Mouse (Mus musculus) forebrain, embryonic 10.5 days (tissue): ENCODE results near the gene Usp24. TPM values are rescaled to one million over a fixed set of nuclear protein-coding genes. Genes with fewer than 3 reads are reported as not detected.

ENCODE experiments used
- DNase-seq: peaks from one replicate; pipeline ENCODE4 v3.0.0-alpha.2; 2017; ENCODE audit warnings: low spot score; ENCODE audit errors: extremely low spot score
- H3K27ac ChIP-seq: fragments of 300-500 bp; sonication (generic); 2 replicates; pipeline ENCODE4 v1.5.1; 2016; ENCODE audit warnings: mild to moderate bottlenecking
- H3K27me3 ChIP-seq: fragments of 300-500 bp; sonication (generic); 2 replicates; pipeline ENCODE4 v1.6.1; 2016; ENCODE audit warnings: mild to moderate bottlenecking; ENCODE audit not compliant: poor library complexity, severe bottlenecking
- H3K36me3 ChIP-seq: fragments of 300-500 bp; sonication (generic); replicated peaks from 2 replicates; pipeline ENCODE4 v1.6.1; 2016; ENCODE audit warnings: mild to moderate bottlenecking, moderate library complexity
- H3K4me1 ChIP-seq: fragments of 300-500 bp; sonication (generic); 2 replicates; pipeline ENCODE4 v1.6.1; 2016
- H3K4me3 ChIP-seq: fragments of 300-500 bp; sonication (generic); 2 replicates; pipeline ENCODE4 v1.5.1; 2016; ENCODE audit warnings: mild to moderate bottlenecking, moderate library complexity
- H3K9me3 ChIP-seq: fragments of 300-500 bp; sonication (generic); 2 replicates; pipeline ENCODE4 v1.6.1; 2016; ENCODE audit warnings: mild to moderate bottlenecking, moderate library complexity
- WGBS: fragments of 180-500 bp; shearing (Covaris S2); methylation state at CpG from one replicate; pipeline ENCODE4 v1.1.7; 2016; 5-methylcytosine and 5-hydroxymethylcytosine counted together
- polyA plus RNA-seq: library from polyadenylated mRNA; unstranded; fragments of >200 nt; fragmentation: Nextera tagmentation; extraction: Ambion mirVana; gene quantifications from 2 replicates; pipeline ENCODE4 v1.2.1, GENCODE M21; 2016

The Usp24 gene
- polyA plus RNA-seq: 7.6 and 8.6 TPM in 2 replicates

DNA sequence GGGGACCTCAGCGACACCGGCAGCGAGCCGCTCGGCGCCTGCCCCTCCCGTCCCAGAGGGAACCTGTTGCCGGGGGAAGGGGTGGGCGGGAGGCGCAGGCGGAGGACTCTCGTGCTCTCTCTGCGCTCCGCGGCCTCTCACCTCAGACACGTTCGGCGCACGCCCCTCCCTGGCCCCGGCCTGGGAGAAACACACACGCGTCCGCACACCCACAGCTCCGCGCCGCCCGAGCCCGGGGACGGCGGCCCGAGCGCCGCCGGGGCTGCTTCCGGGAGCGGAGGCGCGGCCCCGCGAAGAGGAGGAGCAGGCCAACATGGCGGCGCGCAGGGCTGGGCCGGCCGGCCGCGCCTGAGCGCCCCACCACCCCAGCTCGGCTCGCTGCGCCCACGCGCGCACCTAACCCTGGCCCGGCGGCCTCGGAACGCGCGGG, at the start of gene Usp24:
Usp24 (plus strand) TSS at position 293 of the 430 bp plus-strand sequence.
- peak within 1 kb of the TSS; percentile 96 for H3K4me3 ChIP-seq
- WGBS: 1% methylated on average over 53 of the region's 60 CpGs
- peaks cover 51% of the 10 kb centered on the region for H3K4me1 ChIP-seq
- H3K27ac ChIP-seq: peak within 1 kb of the TSS; percentile 99
- peak; percentile 74 for DNase-seq
- no peaks in the 10 kb centered on the region for H3K9me3 ChIP-seq
- H3K36me3 ChIP-seq: peaks cover 6% of the 10 kb centered on the region
- H3K27me3 ChIP-seq: no peaks in the 10 kb centered on the region

DNA sequence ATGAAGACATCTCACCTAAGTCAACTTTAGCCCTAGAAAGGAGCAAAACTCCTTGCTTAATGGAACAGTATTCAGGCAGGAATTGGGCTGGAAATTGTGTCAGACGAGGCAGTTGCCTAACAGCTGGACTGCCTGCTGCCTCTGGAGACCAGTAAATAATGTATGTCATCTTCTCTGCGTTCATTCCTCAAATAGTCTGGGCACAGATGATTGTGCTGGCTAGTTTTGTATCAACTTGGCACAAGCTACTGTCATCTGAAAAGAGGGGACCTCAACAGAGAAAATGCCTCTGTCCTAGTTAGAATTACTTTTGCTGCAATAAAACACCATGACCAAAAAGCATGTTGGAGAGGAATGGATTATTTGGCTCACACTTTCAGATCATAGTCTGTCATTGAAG, 39.1 kb upstream of the Usp24 start:
- Histone ChIP-seq H3K27me3 (no peaks in the 10 kb centered on the region), H3K9me3 (no peaks in the 10 kb centered on the region; the same call in 1 of the 2 replicates), H3K27ac (no peak overlapping the region), H3K36me3 (no peaks in the 10 kb centered on the region), H3K4me3 (no peak overlapping the region), H3K4me1 (no peaks in the 10 kb centered on the region)
- DNase-seq: no peak
- 84% methylated on average over 2 of the region's 2 CpGs for WGBS

DNA sequence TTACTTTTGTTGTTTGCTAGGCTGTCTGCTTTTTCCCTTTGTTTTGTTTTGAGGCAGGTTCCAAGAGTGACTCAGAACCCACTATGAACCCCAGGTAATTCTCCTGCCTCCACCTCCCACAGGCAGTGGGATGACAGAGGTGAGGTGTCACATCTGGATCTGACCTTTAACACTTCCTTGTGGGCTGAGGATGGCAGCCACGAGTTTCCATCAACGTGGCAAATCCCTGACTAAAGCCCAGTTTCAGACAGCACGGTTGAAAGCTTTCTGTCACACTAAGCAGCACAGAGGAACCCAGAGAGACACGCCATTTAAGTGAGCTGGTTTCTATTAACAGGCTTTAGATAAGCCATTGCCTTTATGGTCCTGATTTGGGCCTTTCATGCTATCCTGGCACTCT, 36.8 kb upstream of the Usp24 start:
- Histone ChIP-seq H3K9me3 (no peaks in the 10 kb centered on the region), H3K27ac (no peak overlapping the region), H3K4me1 (no peaks in the 10 kb centered on the region), H3K36me3 (no peaks in the 10 kb centered on the region), H3K4me3 (no peak overlapping the region), H3K27me3 (no peaks in the 10 kb centered on the region)
- DNase-seq: no peak
- 52% methylated on average over 4 of the region's 4 CpGs for WGBS

DNA sequence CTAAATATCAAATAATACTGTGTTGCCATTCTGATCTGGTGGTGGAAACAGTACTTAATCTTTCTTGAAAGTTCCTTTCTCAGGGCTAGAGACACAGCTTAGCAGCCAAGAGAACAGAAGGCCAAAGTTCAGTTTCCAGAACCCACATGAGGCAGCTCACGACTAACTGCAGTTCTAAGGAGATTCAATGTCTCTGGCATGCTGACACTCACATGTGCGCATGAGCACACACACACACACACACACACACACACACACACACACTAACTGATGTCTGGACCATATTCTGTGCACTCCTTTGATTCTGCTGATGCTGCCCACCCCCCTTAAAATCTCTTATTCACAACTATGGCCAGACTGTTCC, 34.9 kb upstream of the Usp24 start:
- H3K4me1 ChIP-seq: no peaks in the 10 kb centered on the region
- no peaks in the 10 kb centered on the region for H3K36me3 ChIP-seq
- no peak overlapping the region for H3K27ac ChIP-seq
- H3K4me3 ChIP-seq: no peak overlapping the region
- no peaks in the 10 kb centered on the region for H3K9me3 ChIP-seq
- 83% methylated on average over 2 of the region's 2 CpGs for WGBS
- DNase-seq: no peak
- no peaks in the 10 kb centered on the region for H3K27me3 ChIP-seq

DNA sequence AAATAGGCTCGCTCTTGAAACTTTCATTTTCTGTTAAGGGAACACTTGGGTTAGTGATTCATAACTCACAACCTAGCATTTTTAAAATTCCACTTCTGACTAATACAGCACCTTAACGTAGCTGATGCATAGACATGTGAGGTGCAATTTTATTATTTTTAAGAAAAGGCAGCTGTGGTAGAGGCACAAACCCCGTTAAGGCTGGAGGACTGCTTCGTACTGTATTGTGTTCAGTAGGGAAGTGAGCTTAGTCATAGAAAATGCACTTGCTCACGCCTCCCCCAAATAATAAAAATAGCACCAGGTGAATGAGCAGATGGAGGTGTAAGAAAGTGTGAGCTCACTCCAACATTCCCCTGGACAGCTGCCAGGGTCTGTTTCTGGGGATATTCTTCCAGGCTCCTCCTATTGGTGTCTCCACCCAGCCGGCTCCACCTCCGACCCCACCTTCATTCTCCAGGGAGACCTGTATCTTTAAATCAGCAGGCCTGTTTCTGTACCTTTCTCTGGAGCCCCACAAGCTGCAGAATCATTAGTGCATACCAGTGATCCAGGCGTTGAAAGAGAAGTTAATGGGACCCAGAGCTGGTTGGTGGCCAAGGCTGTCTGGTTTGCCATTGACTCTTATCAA, 34.4 kb upstream of the Usp24 start:
- Histone ChIP-seq H3K4me3 (no peak overlapping the region), H3K27ac (no peak overlapping the region), H3K36me3 (no peaks in the 10 kb centered on the region), H3K27me3 (no peaks in the 10 kb centered on the region), H3K4me1 (no peaks in the 10 kb centered on the region), H3K9me3 (no peaks in the 10 kb centered on the region)
- DNase-seq: no peak
- WGBS: 80% methylated on average over 8 of the region's 8 CpGs

DNA sequence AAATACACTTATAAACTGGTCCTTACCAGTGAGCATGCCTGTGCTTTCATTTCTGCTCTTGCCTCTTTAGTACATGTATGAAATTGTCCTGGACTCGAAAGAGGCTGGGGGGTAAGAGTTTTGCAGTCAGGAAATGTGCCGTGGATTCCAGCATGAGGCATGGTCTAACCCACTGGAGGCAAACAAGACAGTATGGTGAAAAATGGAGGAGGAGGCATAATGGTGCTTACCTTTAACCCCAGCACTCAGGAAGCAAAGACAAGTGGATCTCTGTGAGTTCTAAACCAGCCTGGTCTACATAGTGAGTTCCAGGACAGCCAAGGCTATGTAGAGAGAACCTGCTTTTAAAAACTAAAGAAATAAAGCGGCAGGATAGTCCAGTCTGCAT, 33.9 kb upstream of the Usp24 start:
- Histone ChIP-seq H3K27ac (no peak overlapping the region), H3K36me3 (no peaks in the 10 kb centered on the region), H3K4me1 (no peaks in the 10 kb centered on the region), H3K4me3 (no peak overlapping the region), H3K27me3 (no peaks in the 10 kb centered on the region), H3K9me3 (no peaks in the 10 kb centered on the region)
- WGBS: 86% methylated on average over 3 of the region's 3 CpGs
- no peak for DNase-seq

DNA sequence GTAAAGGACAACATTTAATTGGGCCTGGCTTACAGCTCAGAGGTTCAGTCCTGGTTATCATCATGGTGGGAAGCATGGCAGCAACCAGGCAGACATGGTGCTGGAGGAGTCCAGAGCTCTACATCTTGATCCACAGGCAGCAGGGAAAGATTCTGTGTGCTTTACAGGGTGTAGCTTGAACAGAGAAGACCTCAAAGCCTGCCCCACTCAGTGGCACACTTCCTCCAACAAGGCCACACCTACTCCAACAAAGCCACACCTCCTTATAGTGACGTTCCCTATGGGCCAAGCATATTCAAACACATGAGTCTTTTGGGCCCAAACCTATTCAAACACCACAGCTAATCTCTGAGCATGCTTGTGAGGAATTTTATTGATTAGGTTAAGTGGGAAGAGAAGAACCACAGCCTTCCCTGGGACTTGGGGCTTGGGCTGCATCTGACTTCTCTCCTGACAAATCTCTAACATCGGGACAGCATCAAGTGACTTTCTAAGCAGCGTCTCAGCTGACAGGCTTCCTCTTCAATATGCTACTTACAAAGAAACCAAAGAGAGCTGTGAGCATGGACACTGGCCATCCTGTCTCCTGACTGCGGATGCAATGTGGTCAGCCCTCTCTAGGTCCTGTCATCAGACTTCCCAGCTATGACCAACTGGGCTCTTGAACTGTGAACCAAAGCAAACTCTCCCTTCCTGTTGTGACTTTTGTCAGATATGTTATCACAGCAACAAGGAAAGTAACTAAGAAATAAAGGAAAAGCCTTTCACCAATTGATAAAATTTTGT, 28.9 kb upstream of the Usp24 start:
- no peak overlapping the region for H3K4me3 ChIP-seq
- WGBS: 79% methylated on average over 4 of the region's 4 CpGs
- H3K27ac ChIP-seq: no peak overlapping the region
- H3K9me3 ChIP-seq: no peaks in the 10 kb centered on the region
- H3K27me3 ChIP-seq: no peaks in the 10 kb centered on the region
- H3K4me1 ChIP-seq: no peaks in the 10 kb centered on the region
- H3K36me3 ChIP-seq: no peaks in the 10 kb centered on the region
- DNase-seq: no peak

DNA sequence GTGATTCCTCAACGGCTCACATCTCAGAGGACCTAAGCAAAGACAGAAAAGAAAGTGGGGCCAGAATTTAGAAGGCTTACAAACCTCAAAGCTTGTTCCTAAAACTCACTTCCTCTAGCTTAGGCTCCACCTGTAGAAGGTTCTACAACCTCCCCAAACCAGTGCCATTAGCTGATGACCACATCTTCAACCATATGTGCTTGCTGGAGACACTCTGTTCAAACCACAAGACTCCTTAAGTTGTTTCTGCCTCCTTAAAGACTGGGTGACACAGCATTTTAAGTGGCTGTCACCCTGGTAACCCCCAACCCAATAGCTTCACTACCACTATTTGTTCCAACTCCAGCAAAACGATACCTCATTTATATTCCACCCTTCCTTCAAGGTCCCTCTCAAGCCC, 25.8 kb upstream of the Usp24 start:
- Histone ChIP-seq H3K27me3 (no peaks in the 10 kb centered on the region), H3K27ac (no peak overlapping the region), H3K36me3 (no peaks in the 10 kb centered on the region), H3K4me1 (no peaks in the 10 kb centered on the region), H3K9me3 (no peaks in the 10 kb centered on the region), H3K4me3 (no peak overlapping the region)
- WGBS: 89% methylated on average over 2 of the region's 2 CpGs
- DNase-seq: no peak

DNA sequence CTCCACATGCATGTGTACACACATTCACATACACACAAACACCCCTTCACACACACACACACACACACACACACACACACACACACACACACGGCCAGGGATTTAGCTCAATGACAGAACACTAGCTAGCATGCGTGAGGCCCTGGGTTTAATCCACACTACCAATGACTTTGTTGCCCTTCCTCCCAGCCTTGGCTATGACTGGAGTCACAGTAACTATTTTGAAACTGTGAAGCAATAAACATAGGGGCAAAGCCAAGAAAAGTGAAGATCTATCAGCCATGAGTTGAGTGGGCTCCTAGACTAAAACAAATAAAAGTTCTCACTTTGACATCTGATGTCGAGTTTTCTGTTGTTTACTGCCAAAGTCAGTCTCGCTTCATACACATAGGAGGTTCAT, 23.2 kb upstream of the Usp24 start:
- H3K27me3 ChIP-seq: no peaks in the 10 kb centered on the region
- WGBS: 90% methylated on average over 4 of the region's 4 CpGs
- no peak overlapping the region for H3K27ac ChIP-seq
- no peak overlapping the region for H3K4me3 ChIP-seq
- H3K36me3 ChIP-seq: no peaks in the 10 kb centered on the region
- H3K9me3 ChIP-seq: no peaks in the 10 kb centered on the region
- H3K4me1 ChIP-seq: no peaks in the 10 kb centered on the region
- DNase-seq: no peak

DNA sequence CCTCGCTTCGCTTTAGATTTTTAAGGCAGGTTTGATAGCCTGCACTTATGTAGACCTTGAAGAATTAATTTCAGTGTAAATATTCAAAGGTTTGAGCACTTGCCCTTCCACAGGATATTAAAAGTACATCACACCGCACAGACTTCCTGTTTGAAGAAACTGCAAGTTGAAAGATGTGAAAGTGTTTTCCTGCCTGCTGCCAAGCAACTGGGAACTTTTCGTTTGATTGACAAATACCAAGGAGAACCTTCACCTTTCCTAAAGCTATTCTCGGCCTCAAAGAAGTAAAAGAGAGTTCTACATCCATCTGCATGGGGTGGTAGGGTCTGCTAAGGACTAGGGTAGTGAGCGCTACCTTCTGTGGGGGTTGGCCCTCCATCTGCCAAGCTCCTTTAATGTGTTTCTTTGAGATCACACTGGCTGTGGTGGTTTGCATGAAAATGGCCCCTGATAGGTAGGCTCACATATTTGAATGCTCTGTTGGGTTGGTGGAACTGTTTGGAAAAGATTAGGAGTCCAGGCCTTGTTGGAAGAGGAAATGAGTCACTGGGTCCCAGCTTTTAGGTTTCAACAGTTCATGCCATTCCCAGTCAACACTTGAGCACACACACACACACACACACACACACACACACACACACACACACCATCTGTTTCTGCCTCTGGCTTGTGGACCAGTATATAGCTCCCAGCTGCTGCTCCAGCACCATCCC, 22.5 kb upstream of the Usp24 start:
- no peak for DNase-seq
- Histone ChIP-seq H3K27ac (no peak overlapping the region), H3K9me3 (no peaks in the 10 kb centered on the region), H3K4me1 (no peaks in the 10 kb centered on the region), H3K27me3 (no peaks in the 10 kb centered on the region), H3K36me3 (no peaks in the 10 kb centered on the region), H3K4me3 (no peak overlapping the region)
- WGBS: 85% methylated on average over 6 of the region's 6 CpGs

DNA sequence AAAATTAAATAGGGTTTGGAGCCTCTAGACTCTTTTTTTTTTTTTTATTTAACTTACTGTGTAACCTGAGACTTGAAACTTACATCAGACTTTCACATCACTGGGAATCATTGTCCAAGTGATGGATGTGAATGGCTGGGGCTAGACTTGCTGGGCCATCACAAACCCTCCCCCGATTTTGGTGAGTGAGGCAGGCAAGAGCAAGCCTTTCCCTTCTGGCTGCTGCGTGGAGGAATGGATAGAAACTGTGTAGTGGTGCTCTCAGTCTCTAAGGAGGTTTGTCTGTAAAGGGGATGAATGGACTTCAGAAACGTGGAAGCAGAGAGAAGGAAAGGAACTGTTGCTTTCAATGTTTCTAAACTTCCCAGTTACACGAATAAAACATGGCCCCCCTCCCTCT, 20.3 kb upstream of the Usp24 start:
- Histone ChIP-seq H3K27ac (no peak overlapping the region), H3K4me1 (no peaks in the 10 kb centered on the region), H3K27me3 (no peaks in the 10 kb centered on the region), H3K4me3 (no peak overlapping the region), H3K9me3 (no peaks in the 10 kb centered on the region), H3K36me3 (no peaks in the 10 kb centered on the region)
- WGBS: 82% methylated on average over 4 of the region's 4 CpGs
- no peak for DNase-seq

DNA sequence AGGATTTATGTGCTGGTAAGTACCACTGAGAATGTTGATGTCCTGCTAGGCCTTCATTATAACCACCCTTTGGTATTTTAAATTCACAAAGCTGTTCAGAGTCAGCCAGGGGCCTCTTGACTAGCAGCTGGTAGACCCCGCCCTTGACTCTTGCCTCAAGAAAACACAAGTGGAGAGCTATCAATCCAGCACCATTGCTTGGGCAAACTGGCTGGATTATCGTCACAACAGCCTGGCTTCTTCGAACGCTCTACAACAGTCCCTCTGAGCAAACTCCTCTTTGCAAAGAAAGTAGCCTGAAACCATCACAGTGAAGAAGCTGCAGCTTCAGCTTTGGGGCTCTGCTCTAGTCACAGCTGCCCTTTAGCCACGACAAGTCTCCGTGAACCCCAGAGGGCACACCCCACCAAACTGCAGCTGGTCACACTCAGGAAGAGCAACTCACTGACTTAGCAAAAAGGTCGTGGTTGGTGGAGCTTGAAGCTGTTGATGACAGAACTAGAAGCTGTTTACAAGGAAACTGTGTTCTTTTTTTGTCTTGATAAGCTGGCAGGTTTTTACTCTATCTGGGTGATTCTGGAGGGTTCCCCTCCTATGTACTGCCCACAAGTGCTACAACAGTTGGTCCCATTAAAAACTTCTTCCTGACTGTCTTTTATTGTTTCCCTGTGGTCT, 19.5 kb upstream of the Usp24 start:
- H3K9me3 ChIP-seq: no peaks in the 10 kb centered on the region
- H3K27ac ChIP-seq: no peak overlapping the region
- no peaks in the 10 kb centered on the region for H3K27me3 ChIP-seq
- no peaks in the 10 kb centered on the region for H3K4me1 ChIP-seq
- H3K36me3 ChIP-seq: no peaks in the 10 kb centered on the region
- WGBS: 91% methylated on average over 7 of the region's 7 CpGs
- no peak overlapping the region for H3K4me3 ChIP-seq
- DNase-seq: no peak
